Mouse (Mus musculus) CD4-positive, CD25-positive, alpha-beta regulatory T cell, adult 9 weeks (primary cell): ENCODE data around the gene Bclaf1. TPM values are rescaled to one million over a fixed set of nuclear protein-coding genes. Genes with fewer than 3 reads are reported as not detected.

ENCODE experiments used
- polyA plus RNA-seq: library from polyadenylated mRNA; unstranded; fragments of 100-300 nt; shearing (Covaris generic); gene quantifications from one replicate; pipeline ENCODE4 v1.2.1, GENCODE M21; 2017

Gene Bclaf1
- 179 TPM for polyA plus RNA-seq

GRCm38 (mm10) chr10:20311918-20312735 lies at the start of gene Bclaf1:
Gene Bclaf1, plus strand, starts transcription at chr10:20312469.

GRCm38 (mm10) chr10:20347285-20348214 lies 35.3 kb downstream of the Bclaf1 start, which contains the start of gene Mtfr2:
Gene Mtfr2, plus strand, starts transcription at chr10:20347770.

Other genes with a start within 250 kb of the Bclaf1 start
- gene Map7, start 164.0 kb upstream of the Bclaf1 start, polyA plus RNA-seq, result 20.0 TPM
- 1.1 TPM for gene Mtfr2, start 35.3 kb downstream of the Bclaf1 start, polyA plus RNA-seq